Mouse (Mus musculus) lung, embryonic 16.5 days (tissue): ENCODE results near the gene Tal1. TPM values are rescaled to one million over a fixed set of nuclear protein-coding genes. Genes with fewer than 3 reads are reported as not detected.

ENCODE experiments used
- ATAC-seq: fragments of 200-750 bp; cut with Nextera tagmentation; 2 replicates; pipeline ENCODE4 v1.8.0; 2017; ENCODE audit warnings: low read depth, mild to moderate bottlenecking, moderate library complexity
- H3K27ac ChIP-seq: fragments of 300-500 bp; sonication (generic); 2 replicates; pipeline ENCODE4 v1.5.1; 2014; ENCODE audit warnings: mild to moderate bottlenecking, control low read depth, low read length
- H3K27me3 ChIP-seq: fragments of 300-500 bp; sonication (generic); 2 replicates; pipeline ENCODE4 v1.6.1; 2014; ENCODE audit warnings: low read depth, low read length, mixed read lengths; ENCODE audit not compliant: control insufficient read depth, insufficient read depth
- H3K36me3 ChIP-seq: fragments of 300-500 bp; sonication (generic); 2 replicates; pipeline ENCODE4 v1.6.1; 2014; ENCODE audit warnings: low read length; ENCODE audit not compliant: control insufficient read depth, insufficient read depth
- H3K4me1 ChIP-seq: fragments of 300-500 bp; sonication (generic); replicated peaks from 2 replicates; pipeline ENCODE4 v1.6.1; 2014; ENCODE audit warnings: low read length, mixed read lengths; ENCODE audit not compliant: control insufficient read depth, insufficient read depth
- H3K4me2 ChIP-seq: fragments of 300-500 bp; sonication (generic); 2 replicates; pipeline ENCODE4 v1.6.1; 2014; ENCODE audit warnings: low read depth, low read length, control low read depth
- H3K4me3 ChIP-seq: fragments of 300-500 bp; sonication (generic); 2 replicates; pipeline ENCODE4 v1.5.1; 2014; ENCODE audit warnings: mild to moderate bottlenecking, low read length, control low read depth
- H3K9ac ChIP-seq: fragments of 300-500 bp; sonication (generic); 2 replicates; pipeline ENCODE4 v1.6.1; 2014; ENCODE audit warnings: low read length, control low read depth
- H3K9me3 ChIP-seq: fragments of 300-500 bp; sonication (generic); 2 replicates; pipeline ENCODE4 v1.6.1; 2016; ENCODE audit warnings: low read length; ENCODE audit not compliant: control insufficient read depth
- WGBS: fragments of 180-500 bp; shearing (Covaris S2); extraction: QIAGEN DNeasy Blood & Tissue Kit; methylation state at CpG from one replicate; pipeline ENCODE4 v1.1.7; 2014; 5-methylcytosine and 5-hydroxymethylcytosine counted together
- polyA plus RNA-seq: library from polyadenylated mRNA; unstranded; fragments of >200 nt; fragmentation: Nextera tagmentation; extraction: Ambion mirVana; gene quantifications from 2 replicates; pipeline ENCODE4 v1.2.1, GENCODE M21; 2015

The Tal1 gene
- polyA plus RNA-seq, 1 experiment from 2014 or later: 1.7 TPM

DNA sequence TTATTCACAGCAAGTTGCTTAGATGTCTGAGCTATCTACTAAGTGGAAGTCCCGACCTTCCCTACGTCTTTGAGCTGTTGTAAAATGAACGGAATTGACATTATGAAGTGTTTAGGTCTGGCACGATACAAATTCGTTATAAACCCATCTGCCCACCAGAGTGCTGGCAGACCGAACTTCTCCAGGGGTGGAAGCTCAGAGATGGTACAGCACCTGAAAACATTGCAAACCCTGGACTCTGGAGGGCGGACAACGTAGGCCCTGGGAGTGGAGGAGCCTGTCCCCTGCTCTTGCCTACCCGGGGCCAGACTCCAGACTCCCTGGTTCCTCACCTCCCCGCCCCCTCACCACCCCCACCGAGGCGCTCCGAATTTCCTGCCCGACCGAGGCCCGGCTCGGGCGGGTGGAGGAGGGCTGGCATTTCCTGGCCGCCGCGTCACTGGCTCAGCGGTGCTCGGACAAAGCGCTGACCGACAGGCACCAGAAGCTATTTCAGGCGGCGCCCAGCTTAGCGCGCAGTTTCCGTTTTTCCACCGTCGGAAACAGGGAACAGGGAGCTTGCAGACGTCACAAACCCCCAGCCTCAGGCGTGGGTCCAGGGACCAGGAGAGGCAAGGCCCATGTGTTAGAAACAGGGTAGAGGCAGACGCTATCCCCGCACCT is 3.8 kb upstream of the Tal1 start:
- Histone ChIP-seq H3K27me3 (peaks cover 60% of the 10 kb centered on the region), H3K4me3 (peak overlapping the region; percentile 27), H3K4me1 (peaks cover 20% of the 10 kb centered on the region), H3K27ac (peak overlapping the region; percentile 65), H3K9me3 (no peaks in the 10 kb centered on the region), H3K36me3 (no peaks in the 10 kb centered on the region), H3K9ac (peak overlapping the region; percentile 14; the same call in 1 of the 2 replicates), H3K4me2 (peak overlapping the region; percentile 49)
- 1% methylated on average over 35 of the region's 36 CpGs for WGBS
- ATAC-seq: peak; percentile 82

- Histone ChIP-seq H3K9me3 (no peaks in the 10 kb centered on the region), H3K4me2 (no peak overlapping the region), H3K36me3 (no peaks in the 10 kb centered on the region), H3K4me3 (no peak overlapping the region), H3K9ac (no peak overlapping the region), H3K4me1 (peaks cover 20% of the 10 kb centered on the region), H3K27ac (no peak overlapping the region), H3K27me3 (peaks cover 80% of the 10 kb centered on the region)
- WGBS: 14% methylated on average over 2 of the region's 2 CpGs
- ATAC-seq: no peak
Measured at GRCm38 (mm10) chr4:115055044-115055443, 1.2 kb upstream of the Tal1 start.

DNA sequence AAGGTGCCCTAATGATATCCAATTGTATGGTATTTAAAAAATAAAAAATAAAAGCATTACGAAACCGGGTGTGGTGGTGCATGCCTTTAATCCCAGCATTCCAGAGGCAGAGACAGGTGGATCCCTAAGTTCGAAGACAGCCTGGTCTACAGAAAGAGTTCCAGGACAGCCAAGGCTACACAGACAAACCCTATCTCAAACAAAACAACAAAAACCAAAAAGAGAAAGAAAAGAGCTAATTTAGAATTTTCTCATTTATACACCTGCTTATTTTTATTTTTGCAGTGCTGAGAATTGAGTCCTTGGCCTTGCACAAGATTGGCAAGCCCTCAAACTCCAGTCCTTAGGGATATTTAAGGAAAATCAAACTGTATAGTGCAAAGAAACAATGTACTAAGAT is 535 bp upstream of the Tal1 start:
- H3K27ac ChIP-seq: no peak overlapping the region
- 37% methylated on average over 3 of the region's 3 CpGs for WGBS
- H3K9ac ChIP-seq: no peak overlapping the region
- H3K4me2 ChIP-seq: peak overlapping the region; percentile 74; the same call in 1 of the 2 replicates
- H3K9me3 ChIP-seq: no peaks in the 10 kb centered on the region
- H3K36me3 ChIP-seq: no peaks in the 10 kb centered on the region
- H3K4me3 ChIP-seq: peak overlapping the region; percentile 54; the same call in 1 of the 2 replicates
- H3K27me3 ChIP-seq: peaks cover 82% of the 10 kb centered on the region
- H3K4me1 ChIP-seq: peaks cover 20% of the 10 kb centered on the region
- ATAC-seq: no peak

- peak; percentile 59 for ATAC-seq
- Histone ChIP-seq H3K4me2 (peak overlapping the region; percentile 74), H3K27me3 (peaks cover 83% of the 10 kb centered on the region), H3K4me1 (peaks cover 16% of the 10 kb centered on the region), H3K36me3 (no peaks in the 10 kb centered on the region), H3K9me3 (no peaks in the 10 kb centered on the region), H3K9ac (peak overlapping the region; percentile 69), H3K27ac (peak overlapping the region; percentile 76), H3K4me3 (peak overlapping the region; percentile 54)
- under 1% methylated on average over 48 of the region's 48 CpGs for WGBS
Measured at GRCm38 (mm10) chr4:115056921-115057673, 871 bp downstream of the Tal1 start.

DNA sequence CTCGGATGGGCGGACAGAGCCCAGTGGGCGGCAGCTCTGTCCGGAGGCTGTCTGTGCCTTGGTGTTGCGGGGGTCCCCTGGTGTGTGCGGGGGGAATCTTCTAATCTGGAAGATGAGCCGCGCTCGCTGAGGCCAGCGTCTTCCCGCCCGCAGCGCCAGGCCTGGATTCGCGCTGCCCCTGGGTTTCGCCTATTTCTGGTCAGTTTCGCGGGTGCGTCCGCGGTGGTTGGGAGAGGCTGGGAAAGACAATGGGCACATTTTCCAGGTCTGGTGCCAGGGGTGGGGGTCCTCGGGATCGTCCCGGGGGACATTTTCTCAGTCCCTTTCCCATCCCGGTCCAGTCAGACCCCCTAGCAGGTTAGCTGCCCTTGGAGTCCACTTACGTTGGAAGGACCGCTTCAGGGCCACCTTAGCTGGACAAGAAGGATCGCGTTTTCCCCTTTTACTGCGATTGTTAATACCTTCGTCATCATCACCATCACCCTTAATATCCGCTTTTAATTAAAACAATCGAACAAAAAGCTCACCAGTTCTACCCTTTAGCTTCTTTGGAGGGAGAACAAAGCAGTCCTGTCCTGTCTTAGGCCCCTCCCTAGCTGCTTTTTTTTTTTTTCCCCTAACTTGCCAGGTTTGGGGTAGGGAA is 1.6 kb downstream of the Tal1 start:
- H3K9ac ChIP-seq: peak overlapping the region; percentile 69
- H3K27me3 ChIP-seq: peaks cover 83% of the 10 kb centered on the region
- H3K27ac ChIP-seq: peak overlapping the region; percentile 76
- H3K36me3 ChIP-seq: no peaks in the 10 kb centered on the region
- peak overlapping the region; percentile 54 for H3K4me3 ChIP-seq
- peak overlapping the region; percentile 74; the same call in 1 of the 2 replicates for H3K4me2 ChIP-seq
- H3K4me1 ChIP-seq: peaks cover 14% of the 10 kb centered on the region
- WGBS: under 1% methylated on average over 33 of the region's 33 CpGs
- no peak for ATAC-seq
- no peaks in the 10 kb centered on the region for H3K9me3 ChIP-seq

DNA sequence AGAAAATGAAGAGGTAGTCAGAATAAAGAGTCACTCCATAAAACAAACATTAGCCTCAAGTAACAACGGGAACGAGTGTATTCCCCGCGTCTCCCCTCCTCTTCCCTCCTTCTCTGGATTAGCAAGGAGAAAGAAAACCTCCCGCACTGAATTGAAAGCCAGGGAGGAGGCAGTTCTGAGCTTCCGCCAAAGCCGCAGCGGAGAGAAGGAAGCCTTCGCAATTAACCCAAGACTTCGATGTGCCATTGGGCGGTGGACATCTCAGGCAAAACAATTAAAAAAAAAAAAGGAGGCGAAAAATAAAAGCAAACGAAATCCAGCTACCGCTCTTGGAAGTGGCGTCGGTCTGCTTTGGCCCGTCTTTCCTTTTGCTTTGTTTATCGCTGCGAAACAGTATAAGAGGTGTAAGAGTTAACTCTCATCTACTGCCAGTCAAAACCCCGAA is 2.1 kb downstream of the Tal1 start:
- Histone ChIP-seq H3K27ac (peak overlapping the region; percentile 50), H3K9ac (peak overlapping the region; percentile 41), H3K4me3 (peak overlapping the region; percentile 54), H3K27me3 (peaks cover 84% of the 10 kb centered on the region), H3K4me2 (peak overlapping the region; percentile 38), H3K4me1 (peaks cover 16% of the 10 kb centered on the region), H3K9me3 (no peaks in the 10 kb centered on the region), H3K36me3 (no peaks in the 10 kb centered on the region)
- WGBS: 1% methylated on average over 20 of the region's 20 CpGs
- no peak for ATAC-seq

GRCm38 (mm10) chr4:115058871-115059590 is 2.8 kb downstream of the Tal1 start:
- ATAC-seq: no peak

GRCm38 (mm10) chr4:115059871-115060270 is 3.6 kb downstream of the Tal1 start:
- peak overlapping the region; percentile 2; the same call in 1 of the 2 replicates for H3K9ac ChIP-seq
- 11% methylated on average over 12 of the region's 12 CpGs for WGBS

More at GRCm38 (mm10) chr4:115058871-115059590, 2.8 kb downstream of the Tal1 start:
- Histone ChIP-seq H3K36me3 (no peaks in the 10 kb centered on the region), H3K27ac (peak overlapping the region; percentile 50), H3K4me1 (peaks cover 18% of the 10 kb centered on the region), H3K4me2 (peak overlapping the region; percentile 38), H3K9me3 (no peaks in the 10 kb centered on the region), H3K4me3 (peak overlapping the region; percentile 54), H3K27me3 (peaks cover 86% of the 10 kb centered on the region), H3K9ac (peak overlapping the region; percentile 26)
- WGBS: 3% methylated on average over 23 of the region's 23 CpGs

More at GRCm38 (mm10) chr4:115059871-115060270, 3.6 kb downstream of the Tal1 start:
- peaks cover 18% of the 10 kb centered on the region for H3K4me1 ChIP-seq
- no peaks in the 10 kb centered on the region for H3K9me3 ChIP-seq
- H3K27ac ChIP-seq: peak overlapping the region; percentile 15; the same call in 1 of the 2 replicates
- peak overlapping the region; percentile 54 for H3K4me3 ChIP-seq
- ATAC-seq: no peak
- peaks cover 85% of the 10 kb centered on the region for H3K27me3 ChIP-seq
- no peaks in the 10 kb centered on the region for H3K36me3 ChIP-seq
- H3K4me2 ChIP-seq: peak overlapping the region; percentile 38
